Mouse (Mus musculus): ENCODE data around the gene Agpat4. TPM values are rescaled to one million over a fixed set of nuclear protein-coding genes. Genes with fewer than 3 reads are reported as not detected.

The Agpat4 gene
- polyA plus RNA-seq, 1 experiment from 2014 or later, result 28.7 TPM

DNA sequence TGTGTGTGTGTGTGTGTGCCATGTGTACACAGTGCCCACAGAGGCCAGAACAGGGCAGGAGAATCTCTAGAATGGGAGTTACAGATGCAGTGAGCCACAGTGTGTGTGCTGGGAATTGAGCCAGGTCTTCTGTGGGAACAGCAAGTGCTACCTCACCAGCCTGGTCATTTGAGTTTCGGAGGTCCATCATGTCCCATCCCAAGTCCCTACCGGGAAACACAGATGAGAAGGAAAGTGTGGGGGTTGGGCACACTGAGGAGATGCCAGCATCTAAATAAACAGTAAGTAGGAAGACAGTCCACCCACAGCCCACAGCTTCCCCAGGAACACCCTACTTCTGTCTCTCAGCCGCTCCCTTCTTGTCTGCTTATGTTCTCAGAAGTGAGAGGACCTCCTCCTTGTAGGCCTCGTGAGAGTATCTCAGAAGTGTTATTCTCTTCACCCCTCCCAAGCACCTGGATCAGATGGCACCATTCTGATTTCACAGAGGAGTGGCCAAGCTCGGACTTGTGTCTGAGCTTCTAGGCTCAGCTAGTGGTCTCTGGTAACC, 27.7 kb downstream of the Agpat4 start:
- DNase-seq (no peak), ATAC-seq (ENCODE audit: low read depth) (no peak)
- WGBS (ENCODE audit: insufficient replicate concordance), result 71% methylated on average over 5 of the region's 5 CpGs
- H3K27me3 ChIP-seq, result no peaks in the 10 kb centered on the region
- H3K4me3 ChIP-seq (replicated peaks), result no peak overlapping the region
- H3K27ac ChIP-seq, result peak overlapping the region; percentile 25
- H3K9me3 ChIP-seq (replicated peaks), result no peaks in the 10 kb centered on the region
- H3K9ac ChIP-seq, result peak overlapping the region; percentile 1; the same call in 1 of the 2 replicates
- H3K4me2 ChIP-seq, result no peak overlapping the region
- H3K4me1 ChIP-seq (replicated peaks), result peaks cover 71% of the 10 kb centered on the region
- peaks cover 15% of the 10 kb centered on the region for H3K36me3 ChIP-seq

DNA sequence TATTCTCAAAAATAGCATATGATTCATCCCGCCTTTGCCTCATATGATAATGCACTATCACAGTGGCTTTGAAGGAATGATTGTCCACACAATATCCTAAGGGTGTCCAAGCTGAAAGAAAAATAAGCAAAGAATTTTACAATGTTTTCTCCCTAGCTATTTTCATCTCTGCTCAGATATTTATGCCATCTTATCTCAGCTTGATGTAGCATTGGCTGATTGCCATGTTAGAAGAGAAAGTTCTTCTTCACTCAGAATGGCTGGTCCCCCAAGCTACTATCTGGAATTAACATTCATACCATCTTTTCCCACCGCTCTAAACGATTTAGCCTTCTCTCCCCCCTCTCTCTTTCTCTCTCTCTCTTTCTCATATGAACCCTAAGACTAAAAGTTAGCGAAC, 29.3 kb downstream of the Agpat4 start:
- Histone ChIP-seq H3K9ac (no peak overlapping the region), H3K4me1 (replicated peaks) (peaks cover 64% of the 10 kb centered on the region), H3K4me3 (replicated peaks) (no peak overlapping the region), H3K4me2 (no peak overlapping the region), H3K9me3 (replicated peaks) (no peaks in the 10 kb centered on the region), H3K27me3 (no peaks in the 10 kb centered on the region), H3K36me3 (peaks cover 29% of the 10 kb centered on the region), H3K27ac (0 out of 2 replicates have a peak overlapping the region, but pooled peaks have one; percentile 37)
- no peak for DNase-seq
- WGBS (ENCODE audit: insufficient replicate concordance), result 81% methylated on average over 4 of the region's 4 CpGs
- ATAC-seq (ENCODE audit: low read depth), result no peak

DNA sequence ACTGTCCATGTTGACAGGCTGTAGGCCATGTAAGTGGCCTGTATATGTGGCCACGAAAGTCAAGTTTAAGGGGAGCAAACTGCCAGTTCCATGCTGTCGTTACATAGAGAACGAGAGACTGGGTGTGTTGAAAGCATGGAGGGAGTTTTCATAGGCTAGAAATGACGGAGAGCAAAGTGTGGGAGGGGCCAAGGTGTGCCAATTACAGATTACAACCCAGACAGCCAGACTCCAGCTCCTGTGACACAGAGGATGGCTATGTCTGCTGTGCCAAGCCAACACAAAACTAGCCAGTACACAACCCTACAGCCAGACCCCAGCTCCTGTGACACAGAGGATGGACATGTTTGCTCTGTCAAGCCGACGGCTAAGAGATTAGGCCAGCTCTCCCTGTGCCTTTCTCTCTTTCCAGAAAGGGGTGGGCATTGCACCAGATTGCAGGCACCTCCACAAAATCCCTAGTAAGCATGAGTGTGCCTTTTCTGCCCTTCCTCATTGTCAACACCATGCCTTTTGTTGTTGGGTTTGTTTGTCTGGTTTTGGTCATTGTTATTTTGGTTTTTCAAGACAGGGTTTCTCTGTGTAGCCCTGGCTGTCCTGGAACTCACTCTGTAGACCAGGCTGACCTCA, 30.8 kb downstream of the Agpat4 start:
- H3K4me1 ChIP-seq (replicated peaks), result peaks cover 61% of the 10 kb centered on the region
- H3K9ac ChIP-seq, result peak overlapping the region; percentile 44
- 0 out of 2 replicates have a peak overlapping the region, but pooled peaks have one; percentile 1 for H3K4me2 ChIP-seq
- 71% methylated on average over 6 of the region's 6 CpGs for WGBS (ENCODE audit: insufficient replicate concordance)
- peaks cover 44% of the 10 kb centered on the region for H3K36me3 ChIP-seq
- H3K27me3 ChIP-seq, result no peaks in the 10 kb centered on the region
- DNase-seq (peak; percentile 48), ATAC-seq (ENCODE audit: low read depth) (peak; percentile 83)
- no peak overlapping the region for H3K4me3 ChIP-seq (replicated peaks)
- peak overlapping the region; percentile 76 for H3K27ac ChIP-seq
- H3K9me3 ChIP-seq (replicated peaks), result no peaks in the 10 kb centered on the region

DNA sequence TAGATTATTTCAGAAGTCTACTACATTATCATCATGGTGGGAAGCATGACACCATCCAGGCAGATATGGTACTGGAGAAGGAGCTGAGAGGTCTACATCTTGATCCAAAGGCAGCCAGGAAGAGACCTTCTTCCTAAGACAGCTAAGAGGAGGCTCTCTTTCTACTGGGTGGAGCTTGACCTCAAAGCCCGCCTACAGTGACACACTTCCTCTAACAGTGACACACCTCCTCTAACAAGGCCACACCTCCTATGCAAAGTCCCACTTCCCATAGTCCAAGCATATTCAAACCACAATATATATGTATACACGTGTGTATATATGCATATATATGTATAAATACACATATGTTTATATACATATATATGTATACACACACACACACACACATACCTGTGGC, 32.5 kb downstream of the Agpat4 start:
- H3K4me2 ChIP-seq, result no peak overlapping the region
- H3K4me3 ChIP-seq (replicated peaks), result no peak overlapping the region
- peaks cover 48% of the 10 kb centered on the region for H3K4me1 ChIP-seq (replicated peaks)
- 87% methylated on average over 2 of the region's 2 CpGs for WGBS (ENCODE audit: insufficient replicate concordance)
- ATAC-seq (ENCODE audit: low read depth), result peak; percentile 63
- H3K9me3 ChIP-seq (replicated peaks), result no peaks in the 10 kb centered on the region
- H3K27me3 ChIP-seq, result no peaks in the 10 kb centered on the region
- H3K27ac ChIP-seq, result no peak overlapping the region
- H3K9ac ChIP-seq, result no peak overlapping the region
- DNase-seq, result peak; percentile 18
- H3K36me3 ChIP-seq, result peaks cover 60% of the 10 kb centered on the region

DNA sequence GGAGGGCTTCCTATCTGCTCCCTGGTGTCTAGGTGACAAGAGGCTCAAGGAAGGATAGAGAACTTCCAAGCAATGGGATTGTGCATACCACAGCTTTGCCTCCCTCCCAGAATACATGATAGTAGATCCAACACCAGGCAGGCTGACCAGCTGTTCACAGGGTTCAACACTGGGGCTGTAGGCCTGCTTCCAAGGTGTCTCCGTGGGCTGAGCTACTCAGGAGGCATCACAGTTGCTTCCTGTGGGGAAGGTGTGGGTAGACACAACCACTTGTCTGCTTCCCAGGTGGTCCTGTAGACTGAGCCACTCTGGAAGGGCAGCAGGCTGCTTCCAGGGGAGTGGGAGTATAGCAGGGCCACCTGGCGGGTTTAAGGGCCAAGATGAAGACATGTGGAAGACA, 35.8 kb downstream of the Agpat4 start:
- Histone ChIP-seq H3K9me3 (replicated peaks) (no peaks in the 10 kb centered on the region), H3K27me3 (no peaks in the 10 kb centered on the region), H3K4me2 (no peak overlapping the region), H3K9ac (no peak overlapping the region), H3K27ac (peak overlapping the region; percentile 21), H3K36me3 (peaks cover 84% of the 10 kb centered on the region), H3K4me1 (replicated peaks) (peaks cover 28% of the 10 kb centered on the region), H3K4me3 (replicated peaks) (no peak overlapping the region)
- WGBS (ENCODE audit: insufficient replicate concordance), result 62% methylated on average over 2 of the region's 2 CpGs
- ATAC-seq (ENCODE audit: low read depth) (no peak), DNase-seq (no peak)

DNA sequence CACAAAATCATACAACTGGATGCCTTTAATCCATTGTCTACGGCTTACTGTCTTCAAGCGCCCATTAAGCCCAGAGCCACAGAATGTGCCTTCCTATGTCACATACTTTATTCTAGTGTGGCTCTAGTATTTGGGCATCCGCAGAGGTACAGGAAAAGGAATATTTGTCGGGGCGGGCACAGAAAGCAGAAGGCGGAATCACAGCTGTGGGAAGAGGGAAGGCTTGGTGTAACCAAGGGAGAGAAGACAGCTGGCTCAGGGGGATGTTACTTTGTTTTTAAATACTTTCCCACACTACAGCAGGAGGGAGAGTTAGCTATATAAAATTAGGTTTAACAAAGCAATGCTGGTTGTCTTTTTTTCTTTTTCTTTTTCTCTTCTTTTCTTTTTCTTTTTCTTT, 36.7 kb downstream of the Agpat4 start:
- Histone ChIP-seq H3K4me3 (replicated peaks) (no peak overlapping the region), H3K27me3 (no peaks in the 10 kb centered on the region), H3K4me2 (no peak overlapping the region), H3K9me3 (replicated peaks) (no peaks in the 10 kb centered on the region), H3K36me3 (peaks cover 89% of the 10 kb centered on the region), H3K27ac (no peak overlapping the region), H3K9ac (no peak overlapping the region), H3K4me1 (replicated peaks) (peaks cover 28% of the 10 kb centered on the region)
- DNase-seq (no peak), ATAC-seq (ENCODE audit: low read depth) (no peak)
- 88% methylated on average over 6 of the region's 6 CpGs for WGBS (ENCODE audit: insufficient replicate concordance)

DNA sequence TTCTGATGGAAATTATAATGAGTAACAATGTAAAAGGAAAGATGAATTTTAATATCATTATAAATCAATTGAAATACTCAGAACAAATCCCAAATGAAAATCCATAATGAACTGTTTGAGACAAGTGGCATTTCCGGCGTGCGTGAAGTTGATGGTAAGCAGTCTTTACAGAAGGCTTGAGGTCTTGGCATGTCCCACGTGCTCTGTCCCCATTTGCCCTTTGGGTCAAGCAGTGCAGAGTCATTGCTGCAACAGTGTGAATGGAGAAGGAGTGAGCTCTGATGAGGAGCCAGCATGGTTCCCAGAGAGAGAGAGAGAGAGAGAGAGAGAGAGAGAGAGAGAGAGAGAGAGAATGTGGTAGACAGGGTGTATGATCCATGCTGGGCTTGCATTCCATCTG, 37.4 kb downstream of the Agpat4 start:
- WGBS (ENCODE audit: insufficient replicate concordance), result 90% methylated on average over 4 of the region's 4 CpGs
- Histone ChIP-seq H3K4me1 (replicated peaks) (peaks cover 28% of the 10 kb centered on the region), H3K9ac (no peak overlapping the region), H3K27me3 (no peaks in the 10 kb centered on the region), H3K36me3 (peaks cover 91% of the 10 kb centered on the region), H3K4me3 (replicated peaks) (no peak overlapping the region), H3K27ac (peak overlapping the region; percentile 16; the same call in 1 of the 2 replicates), H3K9me3 (replicated peaks) (no peaks in the 10 kb centered on the region), H3K4me2 (no peak overlapping the region)
- no peak for DNase-seq
- no peak for ATAC-seq (ENCODE audit: low read depth)

DNA sequence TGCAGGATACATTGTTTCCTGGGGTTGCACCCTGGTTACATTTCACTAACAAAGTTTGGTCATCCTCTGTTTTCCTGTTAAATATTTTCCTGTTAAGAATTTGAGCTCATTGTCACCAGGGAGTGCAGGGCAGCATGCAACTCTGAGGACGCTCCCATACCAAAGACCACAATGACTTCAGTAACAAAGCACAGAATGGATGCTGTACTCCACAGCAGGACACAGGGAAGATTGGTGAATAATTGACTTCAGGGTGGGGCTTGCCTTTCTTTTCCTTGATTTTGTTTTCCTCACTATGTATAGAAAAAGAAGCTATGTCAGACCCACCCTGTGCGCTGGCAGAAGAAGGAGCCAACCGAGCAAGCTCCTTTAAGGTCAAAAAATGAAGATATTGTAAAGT, 38.2 kb downstream of the Agpat4 start:
- 93% methylated on average over 3 of the region's 3 CpGs for WGBS (ENCODE audit: insufficient replicate concordance)
- Histone ChIP-seq H3K4me1 (replicated peaks) (peaks cover 34% of the 10 kb centered on the region), H3K27me3 (no peaks in the 10 kb centered on the region), H3K4me3 (replicated peaks) (no peak overlapping the region), H3K9ac (no peak overlapping the region), H3K4me2 (no peak overlapping the region), H3K27ac (peak overlapping the region; percentile 16), H3K9me3 (replicated peaks) (no peaks in the 10 kb centered on the region), H3K36me3 (peaks cover 92% of the 10 kb centered on the region)
- ATAC-seq (ENCODE audit: low read depth), result no peak
- no peak for DNase-seq

DNA sequence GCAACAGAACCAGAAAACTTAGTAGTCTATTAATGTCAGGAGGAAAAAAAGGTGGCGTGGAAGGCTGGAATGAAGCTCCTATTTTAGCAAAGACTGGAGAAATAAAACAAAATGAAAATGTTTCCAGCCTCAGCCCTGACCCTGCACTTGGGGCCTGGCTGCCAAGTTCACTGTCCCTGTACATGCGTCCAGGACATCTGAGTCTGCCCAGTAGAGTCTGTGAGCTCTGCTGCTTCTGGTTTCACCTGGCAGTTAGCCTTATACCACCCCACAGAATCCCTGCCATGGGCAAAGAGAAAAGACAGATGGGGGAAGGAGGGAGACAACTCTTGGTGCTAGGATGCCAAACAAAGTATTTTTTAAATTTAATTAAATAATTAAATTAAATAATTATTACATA, 38.7 kb downstream of the Agpat4 start:
- Histone ChIP-seq H3K4me2 (no peak overlapping the region), H3K9me3 (replicated peaks) (no peaks in the 10 kb centered on the region), H3K4me1 (replicated peaks) (peaks cover 35% of the 10 kb centered on the region), H3K9ac (no peak overlapping the region), H3K36me3 (peaks cover 86% of the 10 kb centered on the region), H3K27ac (peak overlapping the region; percentile 20; the same call in 1 of the 2 replicates), H3K27me3 (no peaks in the 10 kb centered on the region), H3K4me3 (replicated peaks) (no peak overlapping the region)
- DNase-seq (no peak), ATAC-seq (ENCODE audit: low read depth) (no peak)
- WGBS (ENCODE audit: insufficient replicate concordance), result 90% methylated on average over 2 of the region's 2 CpGs

DNA sequence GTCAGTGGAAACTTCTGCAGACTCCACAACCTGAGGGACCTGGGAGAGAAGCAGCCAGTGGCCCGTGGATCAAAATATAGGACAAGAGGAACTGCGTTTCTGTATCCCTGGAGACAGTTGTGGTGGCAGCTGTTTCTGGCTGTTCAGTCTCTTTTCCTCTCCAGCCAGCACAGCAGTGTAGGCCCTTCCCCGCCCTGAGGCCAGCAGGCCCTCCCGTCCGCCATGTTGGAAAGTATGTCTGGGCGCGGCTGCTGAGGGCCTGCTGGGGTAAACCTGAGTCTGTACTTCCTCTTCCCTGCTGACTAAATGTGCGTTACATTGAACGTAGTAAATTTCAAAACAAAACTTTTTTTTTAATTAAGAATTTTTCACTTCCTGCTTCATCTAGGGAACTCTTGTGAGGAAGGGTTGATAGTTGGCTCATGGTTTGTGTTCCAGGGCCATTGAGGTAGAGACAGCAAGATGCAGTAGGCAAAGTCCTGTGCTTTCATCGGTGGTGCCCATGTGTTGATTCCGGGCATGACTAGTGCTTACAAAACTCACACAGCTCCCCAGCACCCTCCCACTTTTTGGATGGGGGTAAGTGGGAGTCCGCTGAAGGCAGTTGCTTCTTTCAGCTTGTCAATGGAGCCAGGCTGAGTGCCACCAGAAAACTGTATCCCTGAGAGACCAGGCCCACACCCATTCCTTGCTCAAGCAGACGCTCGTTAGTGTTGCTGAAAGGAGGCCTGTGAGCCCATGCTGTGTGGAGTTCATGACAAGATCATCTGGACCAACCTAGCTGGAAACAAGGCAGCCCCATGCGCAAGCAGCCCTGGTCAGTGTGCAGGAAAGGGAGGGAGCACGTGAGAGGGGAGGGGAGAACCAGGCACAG, 40.9 kb downstream of the Agpat4 start:
- peaks cover 48% of the 10 kb centered on the region for H3K4me1 ChIP-seq (replicated peaks)
- no peak overlapping the region; the same call in 1 of the 2 replicates for H3K9ac ChIP-seq
- DNase-seq, result no peak
- H3K27ac ChIP-seq, result peak overlapping the region; percentile 35; the same call in 1 of the 2 replicates
- H3K4me2 ChIP-seq, result no peak overlapping the region
- 88% methylated on average over 16 of the region's 16 CpGs for whole genome bisulfite sequencing (ENCODE audit: insufficient replicate concordance)
- H3K9me3 ChIP-seq (replicated peaks), result no peaks in the 10 kb centered on the region
- H3K36me3 ChIP-seq, result peaks cover 64% of the 10 kb centered on the region
- H3K4me3 ChIP-seq (replicated peaks), result no peak overlapping the region
- no peaks in the 10 kb centered on the region for H3K27me3 ChIP-seq
- ATAC-seq (ENCODE audit: low read depth), result peak; percentile 9; the same call in 1 of the 2 replicates

DNA sequence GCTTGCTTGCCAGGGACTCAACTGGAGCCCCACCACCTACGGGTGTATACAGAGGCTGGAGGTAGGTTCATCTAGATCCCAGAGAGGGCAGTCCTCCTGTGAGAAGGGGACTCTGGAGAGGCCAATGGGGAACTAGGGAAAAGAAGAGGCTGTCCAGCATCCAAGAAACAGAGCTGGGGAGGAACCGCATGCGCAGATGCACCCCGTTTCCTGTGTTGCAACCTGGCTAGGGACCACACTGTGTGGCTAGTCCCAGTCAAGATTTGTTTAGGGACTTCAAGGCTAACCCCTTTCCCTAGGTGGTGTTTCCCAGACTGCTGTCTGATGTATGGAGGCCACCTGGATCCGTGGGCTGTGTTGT, 41.5 kb downstream of the Agpat4 start:
- peaks cover 61% of the 10 kb centered on the region for H3K36me3 ChIP-seq
- ATAC-seq (ENCODE audit: low read depth), result peak; percentile 37; the same call in 1 of the 2 replicates
- WGBS (ENCODE audit: insufficient replicate concordance), result 83% methylated on average over 5 of the region's 5 CpGs
- no peak overlapping the region for H3K4me2 ChIP-seq
- no peaks in the 10 kb centered on the region for H3K9me3 ChIP-seq (replicated peaks)
- H3K27me3 ChIP-seq, result no peaks in the 10 kb centered on the region
- no peak overlapping the region for H3K27ac ChIP-seq
- H3K4me1 ChIP-seq (replicated peaks), result peaks cover 52% of the 10 kb centered on the region
- H3K9ac ChIP-seq, result no peak overlapping the region; the same call in 1 of the 2 replicates
- no peak for DNase-seq
- no peak overlapping the region for H3K4me3 ChIP-seq (replicated peaks)

Data from liver, embryonic 13.5 days (tissue).